Mouse (Mus musculus): ENCODE data around the gene G6pc3. TPM values are rescaled to one million over a fixed set of nuclear protein-coding genes. Genes with fewer than 3 reads are reported as not detected.
A peak's percentile ranks its signal among the peaks of the same experiment; 100 is the strongest.

The G6pc3 gene
- polyA plus RNA-seq, 1 experiment from 2014 or later = 29.3 TPM

DNA sequence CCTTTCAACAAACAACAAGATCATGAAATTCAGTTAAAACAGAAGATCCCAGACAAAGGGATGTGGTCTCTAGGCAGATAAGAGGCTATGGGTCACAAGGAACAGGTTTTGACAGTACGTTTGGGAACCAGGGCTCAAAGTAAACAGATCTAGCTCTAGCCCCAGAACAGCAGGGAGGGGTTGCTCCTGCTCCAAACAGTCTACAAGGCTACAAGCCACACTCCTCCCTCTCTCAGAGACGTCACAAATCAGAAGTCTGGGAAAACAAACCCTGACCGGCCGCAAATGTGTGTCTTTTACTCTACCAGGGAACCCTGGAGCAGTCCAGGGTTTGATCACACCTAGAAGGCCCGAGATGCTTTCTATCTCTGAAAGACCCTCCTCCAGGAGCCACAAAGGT is 21.6 kb downstream of the G6pc3 start:
- Histone ChIP-seq H3K9ac (ENCODE audit: low read depth, low read length) (no peak overlapping the region), H3K27ac (replicated peaks; ENCODE audit: low read depth, low read length) (peak overlapping the region; percentile 71; the same call in 1 of the 2 replicates)
- WGBS = 41% methylated on average over 5 of the region's 5 CpGs

DNA sequence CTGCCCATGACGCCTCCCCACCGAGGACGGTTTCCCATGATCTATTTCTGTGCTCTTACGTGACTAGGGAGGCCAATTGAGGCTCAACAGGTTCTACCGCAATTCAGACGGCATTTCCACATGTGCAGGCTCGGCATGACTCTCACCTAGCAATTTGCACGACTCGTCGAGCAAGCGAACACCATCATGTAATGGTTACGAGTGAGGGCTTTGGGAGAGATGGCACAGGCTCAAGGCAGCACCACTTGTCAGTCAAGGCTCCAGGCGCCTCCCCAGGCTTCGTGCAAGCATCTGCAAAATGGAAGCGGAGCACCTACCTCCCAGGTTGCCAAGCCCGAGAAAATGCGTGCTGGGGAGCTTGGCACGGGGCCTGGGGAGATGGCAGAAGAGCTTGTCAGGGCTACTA is 22.5 kb downstream of the G6pc3 start:
- H3K9ac ChIP-seq (ENCODE audit: low read depth, low read length) = no peak overlapping the region; the same call in 1 of the 2 replicates
- peaks cover 54% of the 10 kb centered on the region for H3K4me1 ChIP-seq (ENCODE audit: control insufficient read depth, insufficient read depth, low read length)
- H3K4me3 ChIP-seq (ENCODE audit: low read depth, low read length) = no peak overlapping the region
- WGBS = 43% methylated on average over 18 of the region's 18 CpGs
- no peak overlapping the region for H3K4me2 ChIP-seq (ENCODE audit: low read depth, low read length)
- H3K27ac ChIP-seq (replicated peaks; ENCODE audit: low read depth, low read length) = peak overlapping the region; percentile 44
- ATAC-seq (ENCODE audit: low read depth) = peak; percentile 41; the same call in 1 of the 2 replicates
- peak; percentile 86 for DNase-seq (ENCODE audit: low spot score)
- no peaks in the 10 kb centered on the region for H3K36me3 ChIP-seq (ENCODE audit: control insufficient read depth, insufficient read depth, low read length)
- no peaks in the 10 kb centered on the region for H3K27me3 ChIP-seq (replicated peaks; ENCODE audit: control insufficient read depth, insufficient read depth, low read length)
- no peaks in the 10 kb centered on the region for H3K9me3 ChIP-seq (ENCODE audit: control insufficient read depth, low read length)

More for the DNA sequence above, 21.6 kb downstream of the G6pc3 start:
- Histone ChIP-seq H3K4me2 (ENCODE audit: low read depth, low read length) (no peak overlapping the region), H3K9me3 (ENCODE audit: control insufficient read depth, low read length) (no peaks in the 10 kb centered on the region), H3K4me1 (ENCODE audit: control insufficient read depth, insufficient read depth, low read length) (peaks cover 45% of the 10 kb centered on the region), H3K4me3 (ENCODE audit: low read depth, low read length) (no peak overlapping the region), H3K36me3 (ENCODE audit: control insufficient read depth, insufficient read depth, low read length) (peaks cover 7% of the 10 kb centered on the region), H3K27me3 (replicated peaks; ENCODE audit: control insufficient read depth, insufficient read depth, low read length) (no peaks in the 10 kb centered on the region)
- DNase-seq (ENCODE audit: low spot score) (no peak), ATAC-seq (ENCODE audit: low read depth) (no peak)

DNA sequence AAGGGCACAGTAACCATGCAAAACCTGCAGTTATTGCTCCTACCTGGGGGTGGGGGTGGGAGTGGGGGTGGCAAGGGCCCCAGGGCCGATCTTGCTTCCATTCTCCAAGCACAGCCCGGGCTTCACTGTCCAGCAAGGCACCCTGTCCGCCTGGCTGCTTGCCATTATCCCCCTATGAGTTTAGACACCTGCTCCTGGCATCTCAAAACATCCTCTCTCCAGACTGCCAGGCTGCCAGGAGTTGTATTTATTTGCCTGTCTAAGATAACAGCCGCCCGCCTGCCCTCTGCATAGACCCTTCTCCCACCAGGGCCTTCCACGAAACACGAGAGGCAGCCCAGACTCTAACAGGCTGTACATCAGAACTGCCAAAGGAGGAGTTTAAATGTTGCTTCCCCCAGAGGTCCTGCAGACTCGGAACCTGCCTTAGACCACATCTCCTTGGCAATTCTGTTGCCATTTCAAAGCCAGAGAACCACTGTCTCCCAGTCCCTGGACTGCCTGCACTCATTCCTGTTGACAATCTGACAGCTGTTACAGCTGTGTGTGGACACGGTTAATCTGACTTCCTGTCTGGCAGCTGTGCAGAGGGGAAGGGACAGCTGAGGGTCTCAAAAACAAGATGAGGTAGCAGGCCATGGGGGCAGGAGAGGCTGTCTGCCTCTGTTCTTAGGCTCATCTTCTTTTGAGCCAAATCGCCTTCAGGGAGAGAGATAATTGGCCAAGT is 25.2 kb downstream of the G6pc3 start:
- Histone ChIP-seq H3K27me3 (replicated peaks; ENCODE audit: control insufficient read depth, insufficient read depth, low read length) (no peaks in the 10 kb centered on the region), H3K4me2 (ENCODE audit: low read depth, low read length) (0 out of 2 replicates have a peak overlapping the region, but pooled peaks have one; percentile 2), H3K9ac (ENCODE audit: low read depth, low read length) (no peak overlapping the region), H3K27ac (replicated peaks; ENCODE audit: low read depth, low read length) (0 out of 2 replicates have a peak overlapping the region, but pooled peaks have one; percentile 49), H3K9me3 (ENCODE audit: control insufficient read depth, low read length) (no peaks in the 10 kb centered on the region), H3K4me1 (ENCODE audit: control insufficient read depth, insufficient read depth, low read length) (peaks cover 66% of the 10 kb centered on the region), H3K36me3 (ENCODE audit: control insufficient read depth, insufficient read depth, low read length) (no peaks in the 10 kb centered on the region), H3K4me3 (ENCODE audit: low read depth, low read length) (no peak overlapping the region)
- ATAC-seq (ENCODE audit: low read depth) (no peak), DNase-seq (ENCODE audit: low spot score) (peak; percentile 73)
- 46% methylated on average over 10 of the region's 10 CpGs for WGBS

DNA sequence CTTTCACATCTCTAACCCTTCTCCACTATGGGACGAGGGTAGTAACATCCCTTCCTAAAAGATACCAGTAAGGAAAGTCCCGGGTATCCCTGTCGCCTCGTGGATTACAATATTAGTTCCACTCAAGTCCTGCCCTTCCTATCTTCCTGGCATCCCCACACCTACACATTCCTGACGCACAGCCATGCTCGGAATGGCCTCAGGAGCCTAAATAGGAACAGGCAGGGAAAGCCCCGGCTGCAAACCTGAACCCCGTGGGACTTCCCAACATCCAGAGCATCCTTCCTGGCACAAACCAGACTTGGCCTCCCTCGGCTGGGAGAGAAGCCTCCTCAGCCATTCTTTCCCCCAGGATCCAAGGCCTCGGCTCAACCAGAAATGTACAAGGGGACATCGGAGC is 26.1 kb downstream of the G6pc3 start:
- DNase-seq (ENCODE audit: low spot score) (no peak), ATAC-seq (ENCODE audit: low read depth) (no peak)
- H3K4me2 ChIP-seq (ENCODE audit: low read depth, low read length) = peak overlapping the region; percentile 63
- H3K27me3 ChIP-seq (replicated peaks; ENCODE audit: control insufficient read depth, insufficient read depth, low read length) = no peaks in the 10 kb centered on the region
- H3K27ac ChIP-seq (replicated peaks; ENCODE audit: low read depth, low read length) = peak overlapping the region; percentile 49
- H3K4me1 ChIP-seq (ENCODE audit: control insufficient read depth, insufficient read depth, low read length) = peaks cover 75% of the 10 kb centered on the region
- 0 out of 2 replicates have a peak overlapping the region, but pooled peaks have one; percentile 26 for H3K9ac ChIP-seq (ENCODE audit: low read depth, low read length)
- 0 out of 2 replicates have a peak, but pooled peaks cover 4% of the 10 kb centered on the region for H3K36me3 ChIP-seq (ENCODE audit: control insufficient read depth, insufficient read depth, low read length)
- H3K4me3 ChIP-seq (ENCODE audit: low read depth, low read length) = no peak overlapping the region
- no peaks in the 10 kb centered on the region for H3K9me3 ChIP-seq (ENCODE audit: control insufficient read depth, low read length)
- 55% methylated on average over 11 of the region's 11 CpGs for WGBS

DNA sequence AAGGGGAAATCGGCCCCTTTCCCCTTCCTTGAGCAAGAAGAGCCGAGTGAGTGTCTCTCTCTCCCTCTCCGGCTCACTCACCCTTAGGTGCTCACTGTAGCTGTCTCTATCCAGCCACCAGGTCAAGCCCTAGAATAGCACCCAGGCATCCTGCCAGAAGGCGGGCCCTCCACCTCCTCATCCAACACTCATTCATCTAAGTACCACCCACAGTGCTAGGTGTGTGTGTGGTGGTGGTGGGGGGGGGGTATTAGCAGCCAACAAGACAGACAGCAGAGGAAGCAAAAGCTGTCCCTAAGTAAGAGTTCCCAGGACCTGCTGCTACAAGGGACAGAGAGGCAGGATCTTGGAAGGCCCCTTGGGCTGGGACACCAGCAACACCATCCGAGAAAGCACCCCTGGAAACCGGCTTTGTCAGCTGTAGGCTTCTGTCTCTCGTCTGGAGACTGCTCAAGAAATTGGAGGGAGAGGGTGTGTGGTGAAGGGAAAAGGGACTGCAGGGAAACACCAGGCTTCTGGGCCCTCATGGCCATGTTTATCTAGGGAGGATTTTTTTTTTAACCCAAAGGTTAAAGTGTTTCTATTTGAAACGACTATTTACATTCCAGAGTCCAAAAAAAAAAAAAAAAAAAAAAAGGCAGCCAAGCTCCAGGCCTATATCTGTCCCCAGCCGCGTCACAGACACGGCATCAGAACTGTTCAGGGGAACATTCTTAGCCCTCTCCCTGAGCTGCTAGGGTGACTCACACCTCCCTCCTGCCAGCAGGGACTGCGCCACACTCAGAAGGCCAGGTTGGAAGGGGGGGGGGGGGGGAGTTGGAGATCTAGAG is 26.9 kb downstream of the G6pc3 start:
- no peaks in the 10 kb centered on the region for H3K27me3 ChIP-seq (replicated peaks; ENCODE audit: control insufficient read depth, insufficient read depth, low read length)
- H3K9ac ChIP-seq (ENCODE audit: low read depth, low read length) = peak overlapping the region; percentile 58; the same call in 1 of the 2 replicates
- H3K4me2 ChIP-seq (ENCODE audit: low read depth, low read length) = peak overlapping the region; percentile 63
- ATAC-seq (ENCODE audit: low read depth) (no peak; the same call in 1 of the 2 replicates), DNase-seq (ENCODE audit: low spot score) (peak; percentile 64)
- WGBS = 32% methylated on average over 12 of the region's 12 CpGs
- 0 out of 2 replicates have a peak, but pooled peaks cover 8% of the 10 kb centered on the region for H3K36me3 ChIP-seq (ENCODE audit: control insufficient read depth, insufficient read depth, low read length)
- no peaks in the 10 kb centered on the region for H3K9me3 ChIP-seq (ENCODE audit: control insufficient read depth, low read length)
- H3K4me1 ChIP-seq (ENCODE audit: control insufficient read depth, insufficient read depth, low read length) = peaks cover 74% of the 10 kb centered on the region
- H3K4me3 ChIP-seq (ENCODE audit: low read depth, low read length) = peak overlapping the region; percentile 39
- H3K27ac ChIP-seq (replicated peaks; ENCODE audit: low read depth, low read length) = peak overlapping the region; percentile 49; the same call in 1 of the 2 replicates

DNA sequence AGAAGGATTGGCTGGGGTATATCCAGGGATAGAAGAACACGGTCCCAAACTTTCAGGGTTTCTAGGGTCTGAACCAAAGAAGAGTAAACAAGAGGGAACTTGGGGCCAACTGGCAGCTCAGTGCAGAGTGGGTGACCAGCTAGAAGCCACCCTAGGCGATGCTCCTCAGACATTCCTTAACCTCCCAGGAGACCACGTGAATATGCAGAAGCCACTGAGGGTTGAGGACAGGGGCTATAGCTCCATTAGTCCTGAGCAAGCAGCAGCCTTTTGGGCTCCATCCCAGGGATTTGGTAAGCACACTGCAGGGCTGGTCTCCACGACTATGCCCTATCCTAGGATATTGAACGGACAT is 27.4 kb downstream of the G6pc3 start:
- DNase-seq (ENCODE audit: low spot score) (no peak), ATAC-seq (ENCODE audit: low read depth) (no peak)
- Histone ChIP-seq H3K36me3 (ENCODE audit: control insufficient read depth, insufficient read depth, low read length) (0 out of 2 replicates have a peak, but pooled peaks cover 14% of the 10 kb centered on the region), H3K4me3 (ENCODE audit: low read depth, low read length) (peak overlapping the region; percentile 39), H3K27ac (replicated peaks; ENCODE audit: low read depth, low read length) (0 out of 2 replicates have a peak overlapping the region, but pooled peaks have one; percentile 30), H3K4me2 (ENCODE audit: low read depth, low read length) (peak overlapping the region; percentile 63), H3K27me3 (replicated peaks; ENCODE audit: control insufficient read depth, insufficient read depth, low read length) (no peaks in the 10 kb centered on the region), H3K4me1 (ENCODE audit: control insufficient read depth, insufficient read depth, low read length) (peaks cover 69% of the 10 kb centered on the region), H3K9me3 (ENCODE audit: control insufficient read depth, low read length) (no peaks in the 10 kb centered on the region), H3K9ac (ENCODE audit: low read depth, low read length) (peak overlapping the region; percentile 58)
- WGBS = 34% methylated on average over 5 of the region's 5 CpGs

DNA sequence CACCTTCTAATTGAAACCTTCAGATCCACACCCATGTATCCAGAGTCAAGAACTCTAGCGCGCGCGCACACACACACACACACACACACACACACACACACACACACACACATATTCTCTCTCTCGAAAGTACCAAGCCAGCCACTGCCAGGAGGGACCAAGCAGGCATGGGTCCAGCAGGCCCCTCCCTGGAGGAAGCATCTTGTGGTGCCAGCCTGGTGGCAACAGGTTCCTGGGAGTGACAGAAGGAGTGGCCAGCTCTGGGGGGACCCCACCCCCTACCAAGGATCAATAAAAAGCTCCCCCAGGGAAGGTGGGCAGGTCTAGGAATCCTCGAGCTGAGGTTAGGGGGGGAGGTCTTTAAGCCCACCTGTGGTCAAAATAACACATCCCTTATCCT is 28.0 kb downstream of the G6pc3 start:
- ATAC-seq (ENCODE audit: low read depth) (no peak), DNase-seq (ENCODE audit: low spot score) (no peak)
- Histone ChIP-seq H3K4me1 (ENCODE audit: control insufficient read depth, insufficient read depth, low read length) (peaks cover 66% of the 10 kb centered on the region), H3K4me2 (ENCODE audit: low read depth, low read length) (peak overlapping the region; percentile 63), H3K9me3 (ENCODE audit: control insufficient read depth, low read length) (no peaks in the 10 kb centered on the region), H3K27ac (replicated peaks; ENCODE audit: low read depth, low read length) (0 out of 2 replicates have a peak overlapping the region, but pooled peaks have one; percentile 30), H3K9ac (ENCODE audit: low read depth, low read length) (peak overlapping the region; percentile 58; the same call in 1 of the 2 replicates), H3K27me3 (replicated peaks; ENCODE audit: control insufficient read depth, insufficient read depth, low read length) (no peaks in the 10 kb centered on the region), H3K36me3 (ENCODE audit: control insufficient read depth, insufficient read depth, low read length) (0 out of 2 replicates have a peak, but pooled peaks cover 14% of the 10 kb centered on the region), H3K4me3 (ENCODE audit: low read depth, low read length) (peak overlapping the region; percentile 39)
- WGBS = 60% methylated on average over 6 of the region's 6 CpGs

DNA sequence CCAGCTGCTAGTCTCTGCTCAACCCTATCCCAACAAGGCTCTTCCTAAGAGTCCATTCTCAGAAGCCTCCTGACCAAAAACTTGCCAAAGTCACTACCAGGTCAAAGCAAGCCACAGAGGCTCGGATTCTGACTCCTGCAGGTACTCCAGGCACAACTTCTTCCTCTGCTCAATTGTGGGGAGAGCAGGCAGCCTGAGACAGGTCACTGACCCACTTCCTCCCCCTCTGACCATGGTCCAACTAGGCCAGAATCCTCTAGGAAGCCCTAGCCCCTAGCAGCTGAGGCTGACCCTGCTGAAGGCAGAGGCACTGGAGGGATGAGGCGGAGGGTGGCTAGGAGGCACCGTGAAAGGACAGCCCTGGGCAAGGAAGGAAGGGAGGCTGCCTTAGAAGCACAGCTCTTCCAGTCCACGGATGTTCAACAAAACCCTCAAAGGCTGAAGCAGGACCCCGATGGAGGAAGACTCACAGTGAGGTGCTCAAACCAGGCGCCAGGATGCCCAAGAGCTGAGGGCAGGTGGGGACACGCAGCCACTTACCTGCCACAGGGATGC is 28.5 kb downstream of the G6pc3 start:
- H3K4me1 ChIP-seq (ENCODE audit: control insufficient read depth, insufficient read depth, low read length) = peaks cover 63% of the 10 kb centered on the region
- ATAC-seq (ENCODE audit: low read depth) (no peak), DNase-seq (ENCODE audit: low spot score) (no peak)
- peak overlapping the region; percentile 63 for H3K4me2 ChIP-seq (ENCODE audit: low read depth, low read length)
- H3K27me3 ChIP-seq (replicated peaks; ENCODE audit: control insufficient read depth, insufficient read depth, low read length) = no peaks in the 10 kb centered on the region
- peak overlapping the region; percentile 39 for H3K4me3 ChIP-seq (ENCODE audit: low read depth, low read length)
- peak overlapping the region; percentile 44 for H3K27ac ChIP-seq (replicated peaks; ENCODE audit: low read depth, low read length)
- H3K36me3 ChIP-seq (ENCODE audit: control insufficient read depth, insufficient read depth, low read length) = 0 out of 2 replicates have a peak, but pooled peaks cover 14% of the 10 kb centered on the region
- no peaks in the 10 kb centered on the region for H3K9me3 ChIP-seq (ENCODE audit: control insufficient read depth, low read length)
- 44% methylated on average over 7 of the region's 7 CpGs for WGBS
- H3K9ac ChIP-seq (ENCODE audit: low read depth, low read length) = peak overlapping the region; percentile 58
